Mouse (Mus musculus): Measurements from ENCODE around the gene Pdf.
"Not testable (repeated sequence)": the region's sequence is repeated elsewhere in the genome, so short reads cannot be mapped to it uniquely, and the experiment has no call there.

The Pdf gene

GRCm38 (mm10) chr8:107035641-107036040 lies 12.8 kb downstream of the Pdf start:
- no peak for DNase-seq

GRCm38 (mm10) chr8:107033609-107034008 lies 14.8 kb downstream of the Pdf start:
- DNase-seq = not testable (repeated sequence)

DNA sequence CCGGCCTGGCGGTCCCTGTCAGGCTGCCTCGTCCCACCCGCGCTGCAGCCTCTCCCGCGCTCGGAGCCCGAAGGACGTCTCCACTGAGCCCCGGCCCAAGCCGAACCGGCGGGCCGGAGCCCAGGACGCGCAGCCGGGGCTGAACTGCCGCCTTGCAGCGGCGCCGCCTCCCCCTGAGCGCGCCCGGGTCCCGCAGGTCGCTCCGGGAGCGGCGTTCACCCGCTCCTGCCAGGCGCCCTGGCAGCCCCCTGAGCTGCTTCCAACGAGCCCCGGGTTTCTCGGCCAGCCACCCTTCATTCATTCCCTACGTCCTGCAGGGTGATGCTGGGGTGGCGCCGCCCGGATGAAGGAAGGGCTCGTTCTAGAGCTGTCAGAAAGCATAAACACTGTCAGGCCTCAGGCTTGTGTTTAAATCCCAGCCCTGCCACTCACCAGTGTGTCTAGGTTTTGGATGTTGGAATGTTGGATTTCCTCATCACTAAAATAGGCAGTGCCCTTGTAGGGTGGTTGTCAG lies 16.8 kb downstream of the Pdf start:
- DNase-seq = no peak

DNA sequence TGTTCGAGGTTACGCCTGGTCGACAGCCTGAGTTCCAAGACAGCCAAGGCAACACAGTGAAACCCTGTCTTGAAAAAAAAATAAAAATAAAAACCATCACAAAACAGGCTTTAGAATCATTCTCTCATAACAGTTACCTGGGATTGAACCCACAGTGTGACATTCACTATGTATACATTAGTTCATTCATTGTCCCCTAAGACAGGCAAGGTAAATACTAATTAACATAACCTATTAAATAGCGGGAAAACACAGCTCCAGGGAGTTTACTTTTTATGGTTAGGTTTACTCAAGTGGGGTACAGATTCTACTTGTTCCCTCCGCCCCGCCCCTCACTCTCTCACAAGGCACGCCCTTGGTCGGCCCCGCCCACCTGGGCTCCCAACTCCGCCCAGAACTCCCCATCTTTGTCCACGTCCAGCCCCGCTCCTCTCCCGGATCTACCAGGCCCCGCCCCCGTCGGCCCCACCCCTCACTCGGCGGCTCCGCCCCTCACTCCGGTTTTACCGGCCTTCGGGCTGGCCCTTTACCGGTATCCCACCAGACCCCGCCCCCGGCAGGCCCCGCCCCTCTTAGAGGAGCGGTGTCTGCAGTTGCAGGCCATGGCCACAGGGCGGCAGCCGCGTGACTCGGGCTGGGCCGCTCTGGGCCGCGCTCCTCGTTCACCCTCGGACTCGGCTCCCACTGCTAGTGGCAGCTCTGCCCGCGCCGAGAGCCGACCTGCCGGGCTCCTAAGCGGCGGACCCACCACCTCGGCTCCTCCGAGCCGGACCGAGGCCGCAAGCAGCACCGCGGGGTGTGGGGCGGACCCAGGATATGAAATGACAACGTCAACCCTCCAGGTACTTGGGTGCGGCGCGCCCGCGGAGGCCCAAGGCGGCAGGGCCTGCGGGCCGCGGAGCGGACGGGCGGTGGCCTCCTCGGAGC lies 17.5 kb downstream of the Pdf start, which contains the start of gene Vps4a:
Gene Vps4a (plus strand): TSS at position 573 of the 927 bp plus-strand sequence.
- DNase-seq = peak; percentile 100

- no peak for DNase-seq
These were observed 18.4 kb downstream of the Pdf start for GRCm38 (mm10) chr8:107030058-107030457.

GRCm38 (mm10) chr8:107029310-107029709 lies 19.1 kb downstream of the Pdf start:
- DNase-seq = no peak

DNA sequence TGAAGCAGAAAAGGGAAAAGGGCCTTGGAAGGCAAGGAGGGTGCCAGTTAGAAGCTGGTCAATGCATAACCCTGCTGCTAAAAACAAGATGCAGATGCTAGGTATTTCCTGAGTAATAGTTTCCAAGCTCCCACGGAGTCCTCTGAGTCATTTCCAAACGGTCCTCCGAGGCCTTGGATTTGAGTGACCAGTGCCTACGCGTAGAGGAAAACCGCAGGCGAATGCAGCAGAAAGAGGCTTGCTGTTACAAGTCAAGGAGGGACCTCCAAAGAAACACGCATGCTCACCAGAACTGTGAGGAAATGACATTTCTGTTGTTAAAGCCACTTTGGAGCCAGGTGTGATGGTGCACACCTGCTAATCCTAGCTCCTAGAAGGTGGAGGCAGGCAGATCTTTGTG lies 24.9 kb downstream of the Pdf start:
- DNase-seq = no peak

DNA sequence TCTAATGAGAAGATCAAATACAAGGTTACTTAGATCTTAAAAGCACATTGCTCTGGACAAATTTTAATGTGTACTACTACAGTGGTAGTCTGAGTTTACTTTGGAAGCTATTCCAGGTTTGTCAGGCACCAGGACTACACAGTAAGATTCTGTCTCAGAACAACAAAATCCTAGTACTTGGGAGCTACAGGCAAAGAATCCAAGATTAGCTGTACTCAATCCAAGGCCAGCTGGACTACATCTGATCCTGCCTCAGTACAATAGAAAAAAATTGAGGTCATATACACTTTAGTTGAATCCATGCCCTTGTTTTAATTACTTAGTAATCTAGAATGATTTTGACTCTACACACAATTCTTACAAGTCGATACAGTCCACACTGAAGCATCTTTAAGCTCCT lies 33.5 kb downstream of the Pdf start:
- peak; percentile 90 for DNase-seq

DNA sequence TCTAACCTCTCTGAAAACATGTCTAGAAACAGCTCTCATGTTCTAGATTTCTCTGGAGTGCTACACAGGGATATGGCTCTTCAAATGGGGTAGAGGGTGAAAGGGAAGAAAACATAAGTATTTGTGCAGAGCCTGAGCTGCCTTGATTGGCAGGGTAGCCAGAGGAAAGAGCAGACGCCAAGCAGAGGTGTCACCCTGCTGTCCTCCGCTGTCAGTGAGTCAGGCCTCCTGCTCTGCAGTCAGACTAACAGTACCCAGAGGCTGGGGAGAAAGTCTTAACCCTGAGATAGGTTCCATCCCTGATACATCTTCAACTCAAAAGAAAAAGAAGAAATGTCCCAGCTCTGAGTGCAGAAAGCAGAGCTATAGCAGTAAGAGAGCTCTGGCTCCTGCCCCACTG lies 35.7 kb downstream of the Pdf start:
- DNase-seq = no peak

DNA sequence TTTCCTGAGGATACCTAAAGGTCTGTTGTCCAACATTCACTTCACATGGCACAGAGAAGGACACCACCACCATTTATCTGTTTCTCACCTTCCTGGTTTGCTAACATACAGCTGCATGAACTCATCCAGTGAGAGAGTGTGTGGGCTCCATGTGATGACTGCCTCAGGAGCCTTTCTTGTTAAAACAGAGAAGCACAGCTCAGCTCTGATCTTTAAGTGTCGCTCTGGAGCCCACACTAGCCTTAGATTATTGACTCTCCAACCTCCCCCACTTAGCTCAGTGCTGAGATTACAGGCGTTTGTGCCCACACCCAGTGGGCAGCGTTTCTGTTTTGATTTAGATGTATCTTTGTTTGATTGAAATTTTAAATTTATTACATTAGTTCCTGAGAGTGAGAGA lies 40.6 kb downstream of the Pdf start:
- DNase-seq = no peak

DNA sequence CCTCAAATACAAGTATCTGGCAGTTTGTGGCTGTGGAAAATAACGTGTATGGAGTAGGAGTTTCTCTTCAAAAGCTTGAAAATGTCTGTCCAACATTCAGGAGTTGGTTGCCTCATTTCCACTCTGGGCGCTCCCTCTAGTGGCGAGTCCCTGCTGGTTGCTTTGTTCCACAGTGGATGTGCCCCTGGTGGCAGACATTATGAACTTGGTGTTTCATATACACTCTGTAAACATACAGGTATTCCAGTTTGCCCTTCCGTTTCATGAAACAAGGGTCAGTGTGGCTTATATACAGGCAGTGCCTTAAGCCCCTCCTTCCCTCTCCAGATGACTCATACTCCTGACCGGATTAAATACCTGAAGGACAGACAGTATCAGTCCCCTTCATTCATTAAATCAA lies 45.9 kb downstream of the Pdf start:
- DNase-seq = peak; percentile 96

GRCm38 (mm10) chr8:106999068-106999467 lies 49.3 kb downstream of the Pdf start:
- DNase-seq = peak; percentile 93

DNA sequence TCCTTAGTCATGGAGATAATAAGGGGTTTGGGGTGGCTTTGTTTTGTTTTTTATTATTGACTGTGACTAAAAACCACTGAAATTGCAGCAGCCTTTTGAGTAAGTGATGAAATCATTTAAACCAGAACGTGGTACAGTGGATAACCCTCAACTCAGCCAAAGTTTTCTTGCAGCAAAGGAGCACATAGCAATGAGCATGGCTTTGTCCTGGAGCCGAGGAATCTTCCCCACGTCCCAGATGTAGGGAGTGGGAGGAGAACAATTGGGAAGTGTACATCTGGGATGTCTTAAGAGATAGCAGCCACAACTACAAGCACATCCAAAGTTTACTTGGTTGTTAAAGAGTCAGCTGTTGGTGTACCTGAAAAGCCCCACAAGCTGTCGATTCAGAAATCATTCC lies 51.0 kb downstream of the Pdf start:
- DNase-seq = peak; percentile 78

- DNase-seq = peak; percentile 31
These were observed 52.1 kb downstream of the Pdf start for GRCm38 (mm10) chr8:106996339-106996738.
